ENCODE assay signal across 15 mouse cellular contexts in the genomic region with DNA sequence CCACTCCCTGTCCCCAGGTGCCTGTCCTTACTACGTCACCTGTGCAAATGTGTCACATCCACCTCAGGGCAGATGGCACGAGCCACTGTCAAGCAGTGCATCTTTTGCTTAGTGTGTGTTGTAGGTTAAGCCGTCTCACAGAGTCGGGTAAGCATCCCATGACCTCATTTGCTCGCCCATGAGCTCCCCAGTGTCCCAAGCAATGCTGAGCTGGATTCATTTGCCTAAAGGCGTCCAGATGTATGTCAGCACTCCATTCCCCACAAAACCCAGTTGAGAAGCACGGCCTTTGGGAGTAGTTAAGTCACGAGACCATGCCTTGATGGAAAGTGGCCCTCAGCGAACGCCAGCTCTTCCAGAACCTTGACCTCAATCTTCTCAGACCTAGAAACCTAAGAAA.
DNase-seq lines count a peak whose midpoint lies in the region; ATAC-seq and TF ChIP-seq lines count a peak whose summit lies in the region.
"Had no signal": no experiment of that assay in that cellular context is flagged by ENCODE, and none has a peak within 500 bp of the region (broad histone marks: within the 10 kb centered on the region; RNA-seq: fewer than 3 reads in every experiment).

No protein-coding gene starts in this region.

- H3K27ac ChIP-seq in forebrain, embryonic 10.5 days = peak overlapping the region; percentile 71; the same call in 1 of the 2 replicates
- no peak overlapping the region for H3K27ac ChIP-seq in forebrain, embryonic 15.5 days (replicated peaks)
- 0 out of 2 replicates have a peak overlapping the region, but pooled peaks have one; percentile 35 for H3K27ac ChIP-seq in hindbrain, embryonic 12.5 days
- H3K27ac ChIP-seq in hindbrain, embryonic 16.5 days (ENCODE audit: low read depth, low read length) = no peak overlapping the region
- peak overlapping the region; percentile 90 for H3K27ac ChIP-seq in embryonic facial prominence, embryonic 12.5 days
- peak overlapping the region; percentile 90 for H3K27ac ChIP-seq in limb, embryonic 15.5 days
- H3K27ac ChIP-seq in liver, postnatal 0 days (ENCODE audit: low read depth) = no peak overlapping the region
- H3K27ac ChIP-seq in thymus, adult 2 months (ENCODE audit: control insufficient read depth, insufficient read depth, low read length) = no peak overlapping the region
- H3K27ac ChIP-seq: hindbrain, postnatal 0 days; neural tube, embryonic 15.5 days had no signal

- H3K4me3 ChIP-seq in forebrain, embryonic 10.5 days = no peak overlapping the region
- no peak overlapping the region for H3K4me3 ChIP-seq in forebrain, embryonic 15.5 days
- no peak overlapping the region for H3K4me3 ChIP-seq in hindbrain, embryonic 12.5 days
- no peak overlapping the region for H3K4me3 ChIP-seq in hindbrain, embryonic 16.5 days (ENCODE audit: low read length)
- H3K4me3 ChIP-seq in embryonic facial prominence, embryonic 12.5 days = no peak overlapping the region
- no peak overlapping the region for H3K4me3 ChIP-seq in limb, embryonic 15.5 days
- no peak overlapping the region for H3K4me3 ChIP-seq in liver, postnatal 0 days (ENCODE audit: low read depth, low read length)
- H3K4me3 ChIP-seq in thymus, adult 2 months (ENCODE audit: control insufficient read depth, insufficient read depth, low read length) = no peak overlapping the region
- H3K4me3 ChIP-seq: neural tube, embryonic 15.5 days had no signal

- TF ChIP-seq EP300 in liver, postnatal 0 days (IDR thresholded peaks at IDR 0.05; ENCODE audit: low read depth) = no peak

- no peak overlapping the region for H3K4me2 ChIP-seq in forebrain, embryonic 15.5 days (replicated peaks)
- H3K4me2 ChIP-seq in hindbrain, embryonic 12.5 days (replicated peaks) = no peak overlapping the region
- H3K4me2 ChIP-seq in hindbrain, embryonic 16.5 days (ENCODE audit: low read length) = no peak overlapping the region
- H3K4me2 ChIP-seq in embryonic facial prominence, embryonic 12.5 days (replicated peaks) = no peak overlapping the region
- H3K4me2 ChIP-seq in limb, embryonic 15.5 days = no peak overlapping the region
- H3K4me2 ChIP-seq in liver, postnatal 0 days (ENCODE audit: low read depth, low read length) = no peak overlapping the region
- H3K4me2 ChIP-seq: lung, embryonic 14.5 days; neural tube, embryonic 15.5 days had no signal

- no peak for TF ChIP-seq POLR2A in thymus, adult 2 months (IDR thresholded peaks at IDR 0.05; ENCODE audit: control insufficient read depth, extremely low read depth, insufficient read depth, low read length, poor library complexity)

- 86% methylated on average over 10 of the region's 10 CpGs for WGBS in forebrain, embryonic 10.5 days
- WGBS in forebrain, embryonic 15.5 days = 88% methylated on average over 10 of the region's 10 CpGs
- WGBS in hindbrain, embryonic 12.5 days = 77% methylated on average over 10 of the region's 10 CpGs
- WGBS in hindbrain, embryonic 16.5 days = 75% methylated on average over 10 of the region's 10 CpGs
- WGBS in embryonic facial prominence, embryonic 12.5 days = 66% methylated on average over 10 of the region's 10 CpGs
- WGBS in limb, embryonic 15.5 days = 61% methylated on average over 10 of the region's 10 CpGs
- 79% methylated on average over 10 of the region's 10 CpGs for WGBS in liver, postnatal 0 days (ENCODE audit: insufficient replicate concordance)
- 93% methylated on average over 10 of the region's 10 CpGs for WGBS in thymus, adult 2 months

- no peak for TF ChIP-seq CTCF in liver, postnatal 0 days (IDR thresholded peaks at IDR 0.05; ENCODE audit: low read depth)
- no peak for TF ChIP-seq CTCF in thymus, adult 2 months (IDR thresholded peaks at IDR 0.05; ENCODE audit: borderline replicate concordance, control insufficient read depth, extremely low read depth, insufficient read depth, low read length, poor library complexity)

- H3K36me3 ChIP-seq in forebrain, embryonic 10.5 days (replicated peaks) = no peaks in the 10 kb centered on the region
- H3K36me3 ChIP-seq in forebrain, embryonic 15.5 days = no peaks in the 10 kb centered on the region
- H3K36me3 ChIP-seq in hindbrain, embryonic 12.5 days = no peaks in the 10 kb centered on the region
- H3K36me3 ChIP-seq in hindbrain, embryonic 16.5 days (ENCODE audit: control insufficient read depth, insufficient read depth, low read length) = no peaks in the 10 kb centered on the region
- no peaks in the 10 kb centered on the region for H3K36me3 ChIP-seq in embryonic facial prominence, embryonic 12.5 days
- no peaks in the 10 kb centered on the region for H3K36me3 ChIP-seq in limb, embryonic 15.5 days
- H3K36me3 ChIP-seq in liver, postnatal 0 days (replicated peaks; ENCODE audit: insufficient read depth, low read length) = no peaks in the 10 kb centered on the region
- no peaks in the 10 kb centered on the region for H3K36me3 ChIP-seq in thymus, adult 2 months (ENCODE audit: control insufficient read depth, insufficient read depth, low read length)
- H3K36me3 ChIP-seq: neural tube, embryonic 15.5 days had no signal

- no peak for DNase-seq in forebrain, embryonic 10.5 days (ENCODE audit: extremely low spot score, low spot score)
- DNase-seq in liver, postnatal 0 days = no peak
- DNase-seq in thymus, adult 2 months = no peak
- DNase-seq: cerebellum, adult 18-20 months; gastrocnemius, postnatal 25 days; liver; lung, embryonic 14.5 days; thymus, postnatal 25 days had no signal

- ATAC-seq in forebrain, embryonic 15.5 days (replicated peaks) = no peak
- no peak for ATAC-seq in hindbrain, embryonic 12.5 days (ENCODE audit: low FRiP score)
- ATAC-seq in hindbrain, embryonic 16.5 days = no peak
- no peak for ATAC-seq in embryonic facial prominence, embryonic 12.5 days (ENCODE audit: insufficient number of reproducible peaks, insufficient read depth, low FRiP score, low TSS enrichment)
- no peak for ATAC-seq in limb, embryonic 15.5 days (ENCODE audit: insufficient number of reproducible peaks, low FRiP score, low TSS enrichment, low read depth)
- ATAC-seq in liver, postnatal 0 days = no peak
- ATAC-seq: hindbrain, postnatal 0 days had no signal

- no peak overlapping the region for H3K9ac ChIP-seq in forebrain, embryonic 15.5 days (replicated peaks)
- no peak overlapping the region for H3K9ac ChIP-seq in hindbrain, embryonic 12.5 days
- no peak overlapping the region for H3K9ac ChIP-seq in hindbrain, embryonic 16.5 days (ENCODE audit: low read depth, low read length)
- peak overlapping the region; percentile 4; the same call in 1 of the 2 replicates for H3K9ac ChIP-seq in embryonic facial prominence, embryonic 12.5 days
- no peak overlapping the region for H3K9ac ChIP-seq in limb, embryonic 15.5 days
- no peak overlapping the region for H3K9ac ChIP-seq in liver, postnatal 0 days (replicated peaks)
- H3K9ac ChIP-seq: lung, embryonic 14.5 days; neural tube, embryonic 15.5 days had no signal

- peaks cover 49% of the 10 kb centered on the region for H3K4me1 ChIP-seq in forebrain, embryonic 10.5 days
- H3K4me1 ChIP-seq in forebrain, embryonic 15.5 days = peaks cover 8% of the 10 kb centered on the region
- H3K4me1 ChIP-seq in hindbrain, embryonic 12.5 days = peaks cover 34% of the 10 kb centered on the region
- peaks cover 18% of the 10 kb centered on the region for H3K4me1 ChIP-seq in hindbrain, embryonic 16.5 days (ENCODE audit: control insufficient read depth, insufficient read depth, low read depth, low read length)
- peaks cover 43% of the 10 kb centered on the region for H3K4me1 ChIP-seq in embryonic facial prominence, embryonic 12.5 days
- peaks cover 42% of the 10 kb centered on the region for H3K4me1 ChIP-seq in limb, embryonic 15.5 days
- no peaks in the 10 kb centered on the region for H3K4me1 ChIP-seq in liver, postnatal 0 days (ENCODE audit: insufficient read depth)
- H3K4me1 ChIP-seq in thymus, adult 2 months (replicated peaks; ENCODE audit: control insufficient read depth, insufficient read depth, low read length) = peaks cover 6% of the 10 kb centered on the region; the same call in 1 of the 2 replicates

- H3K9me3 ChIP-seq in forebrain, embryonic 10.5 days = no peaks in the 10 kb centered on the region
- no peaks in the 10 kb centered on the region for H3K9me3 ChIP-seq in forebrain, embryonic 15.5 days
- no peaks in the 10 kb centered on the region for H3K9me3 ChIP-seq in hindbrain, embryonic 12.5 days (replicated peaks)
- no peaks in the 10 kb centered on the region for H3K9me3 ChIP-seq in hindbrain, embryonic 16.5 days (ENCODE audit: control insufficient read depth, low read length)
- H3K9me3 ChIP-seq in embryonic facial prominence, embryonic 12.5 days = no peaks in the 10 kb centered on the region
- H3K9me3 ChIP-seq in limb, embryonic 15.5 days = no peaks in the 10 kb centered on the region
- H3K9me3 ChIP-seq in liver, postnatal 0 days (ENCODE audit: low read length) = no peaks in the 10 kb centered on the region
- H3K9me3 ChIP-seq: neural tube, embryonic 15.5 days had no signal

- H3K27me3 ChIP-seq in forebrain, embryonic 10.5 days (ENCODE audit: poor library complexity, severe bottlenecking) = peaks cover 32% of the 10 kb centered on the region; the same call in 1 of the 2 replicates
- H3K27me3 ChIP-seq in forebrain, embryonic 15.5 days = peaks cover 4% of the 10 kb centered on the region; the same call in 1 of the 2 replicates
- H3K27me3 ChIP-seq in hindbrain, embryonic 12.5 days = peaks cover 21% of the 10 kb centered on the region
- no peaks in the 10 kb centered on the region; the same call in 1 of the 2 replicates for H3K27me3 ChIP-seq in hindbrain, embryonic 16.5 days (replicated peaks; ENCODE audit: control insufficient read depth, insufficient read depth, low read length)
- H3K27me3 ChIP-seq in embryonic facial prominence, embryonic 12.5 days = no peaks in the 10 kb centered on the region
- no peaks in the 10 kb centered on the region for H3K27me3 ChIP-seq in limb, embryonic 15.5 days
- H3K27me3 ChIP-seq in liver, postnatal 0 days (ENCODE audit: insufficient read depth, low read length) = no peaks in the 10 kb centered on the region
- no peaks in the 10 kb centered on the region for H3K27me3 ChIP-seq in thymus, adult 2 months (ENCODE audit: control insufficient read depth, insufficient read depth, low read length)

Comparison
In these comparisons a context has a peak if more than half of its experiments do, and no peak if none do; other contexts are left out.
1. H3K27ac ChIP-seq: peak in forebrain, embryonic 10.5 days (single experiment), hindbrain, embryonic 12.5 days (single experiment), embryonic facial prominence, embryonic 12.5 days (single experiment) and limb, embryonic 15.5 days (single experiment); none in forebrain, embryonic 15.5 days (single experiment), hindbrain, embryonic 16.5 days (single experiment), liver, postnatal 0 days (single experiment) and thymus, adult 2 months (single experiment).